ENCODE assay signal across 24 mouse cellular contexts in genomic region chr6:95846536-95846935, GRCm38 (mm10).
DNase-seq lines count a peak whose midpoint lies in the region; ATAC-seq and TF ChIP-seq lines count a peak whose summit lies in the region.
"Had no signal": no experiment of that assay in that cellular context is flagged by ENCODE, and none has a peak within 500 bp of the region (broad histone marks: within the 10 kb centered on the region; RNA-seq: fewer than 3 reads in every experiment).

No protein-coding gene starts in this region.

- H3K4me3 ChIP-seq in limb, embryonic 14.5 days (replicated peaks; ENCODE audit: low read length), result no peak overlapping the region
- no peak overlapping the region for H3K4me3 ChIP-seq in limb, embryonic 10.5 days
- H3K4me3 ChIP-seq in intestine, postnatal 0 days (ENCODE audit: low read depth, low read length), result no peak overlapping the region
- no peak overlapping the region for H3K4me3 ChIP-seq in heart, embryonic 10.5 days
- H3K4me3 ChIP-seq: heart, embryonic 15.5 days; layer of hippocampus, adult 2 months; midbrain, embryonic 10.5 days; midbrain, embryonic 15.5 days had no signal

- H3K27ac ChIP-seq in limb, embryonic 14.5 days (replicated peaks; ENCODE audit: low read depth, low read length), result no peak overlapping the region
- H3K27ac ChIP-seq in limb, embryonic 10.5 days, result no peak overlapping the region
- no peak overlapping the region for H3K27ac ChIP-seq in intestine, postnatal 0 days (ENCODE audit: low read depth, low read length)
- no peak overlapping the region for H3K27ac ChIP-seq in heart, embryonic 10.5 days
- H3K27ac ChIP-seq: heart, embryonic 15.5 days; layer of hippocampus, adult 2 months; midbrain, embryonic 10.5 days; midbrain, embryonic 15.5 days; stomach, postnatal 0 days had no signal

- TF ChIP-seq CTCF in intestine, postnatal 0 days (IDR thresholded peaks at IDR 0.05; ENCODE audit: low read depth), result no peak

- H3K9me3 ChIP-seq in limb, embryonic 14.5 days (ENCODE audit: control insufficient read depth, low read length), result 0 out of 2 replicates have a peak, but pooled peaks cover 4% of the 10 kb centered on the region
- no peaks in the 10 kb centered on the region for H3K9me3 ChIP-seq in limb, embryonic 10.5 days (replicated peaks)
- H3K9me3 ChIP-seq in intestine, postnatal 0 days (ENCODE audit: control insufficient read depth), result no peaks in the 10 kb centered on the region
- H3K9me3 ChIP-seq in heart, embryonic 10.5 days, result no peaks in the 10 kb centered on the region
- H3K9me3 ChIP-seq: heart, embryonic 15.5 days; midbrain, embryonic 15.5 days had no signal

- H3K9ac ChIP-seq in limb, embryonic 14.5 days (ENCODE audit: low read depth, low read length, severe bottlenecking), result no peak overlapping the region
- no peak overlapping the region for H3K9ac ChIP-seq in intestine, postnatal 0 days (ENCODE audit: low read depth, low read length)
- H3K9ac ChIP-seq: heart, embryonic 15.5 days; midbrain, embryonic 15.5 days had no signal

- peak; percentile 8 for DNase-seq in kidney, adult 9 months
- DNase-seq in kidney, postnatal 10 days, result no peak
- peak; percentile 59 for DNase-seq in limb, embryonic 14.5 days (ENCODE audit: low spot score)
- no peak for DNase-seq in limb, embryonic 10.5 days (ENCODE audit: low spot score)
- DNase-seq in NIH3T3 (ENCODE audit: low read depth), result peak; percentile 74
- DNase-seq in heart, embryonic 10.5 days (ENCODE audit: low spot score), result no peak
- no peak for DNase-seq in adrenal gland, postnatal 10 days
- DNase-seq: adrenal gland, postnatal 36 days; cerebellum, adult 2 months; cerebellum, postnatal 14 days; gastrocnemius, postnatal 14 days; lung, postnatal 14 days; thymus, adult 18-20 months; thymus, postnatal 25 days had no signal

- WGBS in limb, embryonic 14.5 days, result 28% methylated on average over 1 of the region's 1 CpGs
- 38% methylated on average over 1 of the region's 1 CpGs for WGBS in limb, embryonic 10.5 days
- WGBS in intestine, postnatal 0 days, result 2% methylated on average over 1 of the region's 1 CpGs
- WGBS in heart, embryonic 10.5 days, result 57% methylated on average over 1 of the region's 1 CpGs

- no peaks in the 10 kb centered on the region for H3K4me1 ChIP-seq in limb, embryonic 14.5 days (ENCODE audit: control insufficient read depth, insufficient read depth, low read length)
- no peaks in the 10 kb centered on the region for H3K4me1 ChIP-seq in limb, embryonic 10.5 days
- H3K4me1 ChIP-seq in intestine, postnatal 0 days (replicated peaks; ENCODE audit: control insufficient read depth, insufficient read depth, low read length), result no peaks in the 10 kb centered on the region
- no peaks in the 10 kb centered on the region for H3K4me1 ChIP-seq in heart, embryonic 10.5 days
- H3K4me1 ChIP-seq: heart, embryonic 15.5 days; midbrain, embryonic 10.5 days; midbrain, embryonic 15.5 days had no signal

- H3K27me3 ChIP-seq in limb, embryonic 14.5 days (ENCODE audit: control insufficient read depth, insufficient read depth, low read length), result no peaks in the 10 kb centered on the region
- no peaks in the 10 kb centered on the region for H3K27me3 ChIP-seq in limb, embryonic 10.5 days (ENCODE audit: low read depth, poor library complexity, severe bottlenecking)
- no peaks in the 10 kb centered on the region for H3K27me3 ChIP-seq in intestine, postnatal 0 days (replicated peaks; ENCODE audit: control insufficient read depth, insufficient read depth, low read length)
- no peaks in the 10 kb centered on the region for H3K27me3 ChIP-seq in heart, embryonic 10.5 days (ENCODE audit: insufficient read depth, poor library complexity, severe bottlenecking)
- H3K27me3 ChIP-seq: heart, embryonic 15.5 days; midbrain, embryonic 15.5 days had no signal

- H3K4me2 ChIP-seq in limb, embryonic 14.5 days (replicated peaks; ENCODE audit: low read depth, low read length, severe bottlenecking), result no peak overlapping the region
- no peak overlapping the region for H3K4me2 ChIP-seq in intestine, postnatal 0 days (replicated peaks; ENCODE audit: low read depth)
- H3K4me2 ChIP-seq: heart, embryonic 15.5 days; liver, embryonic 11.5 days; midbrain, embryonic 15.5 days had no signal

- H3K36me3 ChIP-seq in limb, embryonic 14.5 days (ENCODE audit: control insufficient read depth, insufficient read depth, low read length), result no peaks in the 10 kb centered on the region
- H3K36me3 ChIP-seq in limb, embryonic 10.5 days, result no peaks in the 10 kb centered on the region
- H3K36me3 ChIP-seq in intestine, postnatal 0 days (ENCODE audit: control insufficient read depth, insufficient read depth), result no peaks in the 10 kb centered on the region
- no peaks in the 10 kb centered on the region for H3K36me3 ChIP-seq in heart, embryonic 10.5 days
- H3K36me3 ChIP-seq: heart, embryonic 15.5 days; midbrain, embryonic 10.5 days; midbrain, embryonic 15.5 days had no signal

- ATAC-seq in limb, embryonic 14.5 days (ENCODE audit: low FRiP score, low read depth), result no peak
- peak; percentile 75 for ATAC-seq in intestine, postnatal 0 days
- ATAC-seq: CD4-positive, CD25-positive, alpha-beta regulatory T cell, adult 4 months; forebrain, embryonic 14.5 days; hindbrain, embryonic 16.5 days; midbrain, embryonic 15.5 days had no signal

- TF ChIP-seq POLR2A in limb, embryonic 14.5 days (IDR thresholded peaks at IDR 0.05; ENCODE audit: borderline replicate concordance, extremely low read depth, insufficient read depth, insufficient read length), result no peak

Comparison
In these comparisons a context has a peak if more than half of its experiments do, and no peak if none do; other contexts are left out.
1. DNase-seq: peak in kidney, adult 9 months (single experiment), limb, embryonic 14.5 days (single experiment) and NIH3T3 (single experiment); none in kidney, postnatal 10 days (single experiment), limb, embryonic 10.5 days (single experiment), heart, embryonic 10.5 days (single experiment) and adrenal gland, postnatal 10 days (single experiment).